Mouse (Mus musculus) layer of hippocampus, postnatal 25 days (tissue): ENCODE data around the gene Gstt2. TPM values are rescaled to one million over a fixed set of nuclear protein-coding genes. Genes with fewer than 3 reads are reported as not detected.

ENCODE experiments used
- DNase-seq, 2 experiments: peaks; one replicate each; pipeline ENCODE4 v3.0.0; 2022; ENCODE audit warnings: mixed read lengths in 2 of 2, low spot score in 1 of 2; ENCODE audit errors: extremely low spot score in 1 of 2
- total RNA-seq, 2 experiments: library from RNA; stranded (reverse); gene quantifications; 2 replicates each; pipeline ENCODE4 v1.2.3; 2021

The Gstt2 gene
- total RNA-seq = 1 to 10 TPM; 2.2 to 4.5 TPM

DNA sequence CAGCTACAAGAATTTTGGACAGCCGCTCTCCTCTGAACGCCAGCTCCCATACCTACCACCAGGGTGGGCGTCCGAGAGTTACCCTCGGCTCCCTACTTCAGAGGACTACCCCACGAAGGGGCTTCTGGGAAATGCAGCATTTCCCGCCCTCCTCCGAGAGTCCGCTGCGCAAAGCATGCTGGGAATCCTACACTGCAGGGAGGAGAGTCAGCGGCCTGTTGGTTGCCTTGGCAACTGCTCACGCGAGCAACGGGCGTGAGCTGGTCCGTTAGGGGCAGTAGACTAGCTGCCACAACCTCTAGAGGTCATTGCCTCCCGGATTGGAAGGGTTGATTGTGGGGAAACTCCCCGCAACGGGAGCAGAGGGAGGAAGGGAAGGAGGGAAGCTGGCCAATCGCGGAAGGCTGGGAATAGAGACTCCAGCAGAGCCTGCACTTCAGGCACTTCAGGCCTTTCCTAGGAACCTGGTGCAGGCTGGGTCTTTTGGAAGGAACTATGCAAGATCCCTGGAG lies at the start of gene Gstt2:
Gene Gstt2 (minus strand): TSS at position 177 of the 512 bp plus-strand sequence.
- peak; percentile 81 to 88 for DNase-seq

DNA sequence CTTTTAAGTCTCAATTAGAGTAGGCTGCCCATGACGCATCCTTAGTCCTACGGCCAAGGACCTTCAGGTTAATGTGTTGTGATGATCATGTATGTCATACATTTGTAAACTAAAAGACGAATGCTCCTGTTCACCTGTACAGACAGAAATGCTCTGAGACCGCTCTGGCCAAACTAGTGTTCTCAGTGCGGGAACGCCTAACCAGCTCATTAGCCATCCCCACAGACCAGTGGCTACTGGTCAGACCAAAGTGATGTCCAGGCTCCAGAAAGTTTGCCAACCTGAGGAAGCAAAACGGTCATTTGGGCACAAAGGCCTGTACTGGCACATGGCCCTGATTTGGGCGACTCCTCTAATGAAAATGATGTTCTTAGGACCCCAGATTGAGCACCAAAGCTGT lies 47.5 kb upstream of the Gstt2 start:
- DNase-seq = no peak

DNA sequence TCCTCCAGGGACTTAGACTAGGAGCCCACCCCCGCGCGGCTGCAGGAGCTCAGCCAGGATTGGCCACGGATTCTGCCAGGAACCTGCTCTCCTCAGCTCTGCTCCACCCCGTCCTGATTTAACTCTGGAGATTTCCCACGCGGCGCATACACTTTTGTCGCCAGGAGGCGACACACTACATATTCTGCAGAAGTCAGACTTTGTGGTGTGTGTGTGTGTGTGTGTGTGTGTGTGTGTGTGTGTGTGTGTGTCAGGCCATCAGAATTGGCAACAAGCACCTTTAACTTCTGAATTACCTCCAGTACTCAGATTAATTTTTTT lies 46.0 kb upstream of the Gstt2 start:
- DNase-seq = peak; percentile 57 to 63

DNA sequence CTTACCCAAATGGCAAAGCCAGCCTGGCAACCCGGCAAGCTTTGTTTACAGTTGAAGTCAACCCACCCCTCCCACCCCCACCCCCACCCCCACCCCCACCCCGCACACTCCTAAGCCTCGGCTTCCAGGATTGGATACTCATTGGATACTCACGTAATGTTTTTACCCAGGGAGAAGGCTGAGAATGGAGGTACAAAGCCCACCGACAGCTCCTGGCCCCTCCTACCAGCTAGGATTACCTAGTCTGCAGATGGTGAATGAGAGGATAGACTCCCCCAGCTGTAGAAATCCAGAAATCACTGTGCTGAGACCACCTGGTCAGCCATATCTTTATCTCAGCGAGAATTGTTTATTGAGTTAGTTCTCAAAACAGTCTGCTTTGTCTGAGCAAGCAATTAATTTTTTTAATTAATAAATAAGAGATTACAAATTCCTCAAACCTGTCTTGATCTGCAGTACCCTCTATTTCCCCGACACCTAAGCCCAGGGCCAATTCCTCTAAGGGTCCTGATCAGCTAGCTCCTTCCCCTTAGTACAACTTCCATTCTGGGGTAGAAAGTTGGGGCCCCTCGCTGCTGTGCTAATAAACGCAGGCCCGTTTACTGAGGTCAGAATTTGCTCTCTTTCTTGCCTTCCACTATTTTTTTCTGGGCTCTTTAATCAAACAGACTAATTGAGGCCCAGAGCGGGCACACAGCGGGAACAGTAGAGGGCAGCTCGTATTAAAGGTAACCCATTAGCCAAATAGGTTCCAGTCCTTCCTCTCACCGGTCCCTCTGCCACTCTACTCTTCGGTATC lies 45.4 kb upstream of the Gstt2 start:
- DNase-seq = no peak

DNA sequence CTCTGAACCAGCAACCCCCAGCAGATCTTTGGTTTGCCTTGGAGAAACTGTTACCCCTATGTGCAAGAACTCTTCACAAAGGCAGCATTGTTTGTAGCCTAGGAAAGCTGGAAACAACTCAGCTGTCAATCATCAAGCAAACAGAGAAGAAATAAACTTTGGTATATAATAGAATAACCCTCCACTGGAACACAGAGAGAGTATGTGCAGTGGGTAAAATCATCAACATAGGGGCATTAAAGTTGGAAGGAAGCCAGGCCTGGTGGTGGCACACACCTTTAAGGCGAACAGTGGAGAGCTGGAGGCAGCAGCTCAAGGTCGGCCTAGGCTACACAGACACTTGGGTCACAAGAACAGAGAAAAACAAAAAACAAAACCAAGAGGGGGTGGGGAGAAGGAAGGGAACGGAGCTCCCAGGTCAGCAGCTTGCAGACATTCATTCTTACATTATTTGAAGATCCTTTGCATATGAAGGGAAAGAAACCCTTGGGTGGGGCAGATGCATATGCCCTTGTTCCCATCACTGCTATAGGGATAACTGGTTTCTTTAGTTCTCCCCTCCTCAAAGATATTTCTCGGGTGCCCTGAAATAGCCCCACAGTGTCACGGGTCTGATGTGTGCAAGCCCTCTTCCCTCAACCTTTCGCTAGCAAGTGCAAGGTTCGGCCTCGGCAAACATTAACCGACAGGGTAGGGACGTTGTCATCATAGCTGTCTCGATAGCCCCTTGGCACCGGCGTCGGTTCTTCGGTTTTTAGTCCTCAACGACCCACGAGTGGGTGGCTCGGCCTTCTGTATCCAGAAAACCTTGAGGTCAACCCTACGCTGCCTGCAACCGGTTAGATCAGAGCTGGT lies 44.6 kb upstream of the Gstt2 start:
- DNase-seq = no peak

DNA sequence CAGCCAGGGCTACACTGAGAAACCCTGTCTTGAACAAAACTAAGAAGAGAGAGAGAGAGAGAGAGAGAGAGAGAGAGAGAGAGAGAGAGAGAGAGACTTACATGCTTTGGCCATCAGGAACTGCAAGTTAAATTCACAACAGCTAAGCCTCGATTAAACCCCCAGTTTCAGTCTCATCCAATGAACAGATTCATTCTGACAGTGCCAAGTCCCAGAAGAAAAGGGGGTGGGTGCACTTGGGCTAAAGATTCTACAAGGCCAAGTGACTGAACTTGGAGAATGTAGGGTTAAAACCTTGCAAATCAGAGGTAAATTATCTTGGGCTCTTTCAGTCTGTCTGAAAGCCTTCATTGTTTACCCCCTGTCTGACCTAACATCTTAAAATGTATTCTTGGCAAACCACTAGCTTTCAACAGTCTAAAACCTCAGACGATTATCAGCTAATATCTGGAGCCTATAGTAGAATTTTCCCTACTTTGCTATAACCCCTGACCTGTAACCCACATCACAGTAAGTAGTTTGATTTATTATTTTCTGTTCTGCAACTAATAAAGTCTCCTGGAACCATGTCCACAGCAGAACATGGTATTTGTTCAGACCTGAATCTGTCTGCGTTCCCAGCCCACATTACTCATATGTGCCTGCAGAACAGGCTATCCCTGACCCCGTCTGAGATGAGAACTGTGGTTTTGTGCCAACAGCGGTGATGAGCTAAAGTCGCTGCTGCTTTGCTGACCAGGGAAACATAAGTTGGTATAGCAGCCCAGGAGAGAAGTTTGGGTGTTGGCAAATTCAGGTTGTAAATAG lies 43.8 kb upstream of the Gstt2 start:
- DNase-seq = no peak

DNA sequence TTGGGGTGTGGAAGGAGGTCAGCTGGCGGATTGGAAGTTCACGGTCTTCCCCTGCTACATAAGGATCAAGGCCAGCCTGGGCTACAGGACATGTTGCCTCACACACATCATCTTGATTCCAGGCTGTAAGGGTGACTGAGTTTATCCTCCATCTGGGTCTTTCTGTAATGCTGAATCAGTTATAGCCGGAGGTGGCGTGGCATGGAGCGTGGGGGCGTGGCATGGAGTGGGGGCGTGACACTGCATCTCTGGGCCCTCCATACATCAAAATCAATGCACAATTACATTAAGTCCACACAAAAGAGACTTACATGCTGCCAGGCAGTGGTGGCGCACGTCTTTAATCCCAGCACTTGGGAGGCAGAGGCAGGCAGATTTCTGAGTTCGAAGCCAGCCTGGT lies 43.1 kb upstream of the Gstt2 start:
- no peak for DNase-seq

DNA sequence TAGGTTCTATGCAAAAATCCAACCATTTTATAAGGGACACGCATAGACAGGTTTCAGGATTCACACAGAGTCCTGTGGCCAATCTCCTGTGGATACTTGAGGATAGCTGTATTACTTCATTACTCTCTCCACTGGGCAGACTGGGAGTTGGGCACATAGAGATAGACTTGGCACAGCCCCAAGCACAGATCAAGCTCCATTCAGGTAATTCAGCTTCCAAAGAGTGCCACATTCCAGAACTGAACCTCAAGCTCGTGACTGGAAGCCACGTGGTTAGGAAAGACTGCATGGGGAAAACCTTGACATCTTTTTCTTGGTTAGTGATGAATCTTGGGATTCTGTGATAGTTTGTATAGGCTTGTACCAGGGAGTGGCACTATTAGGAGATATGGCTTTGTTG lies 41.6 kb upstream of the Gstt2 start:
- DNase-seq = no peak

DNA sequence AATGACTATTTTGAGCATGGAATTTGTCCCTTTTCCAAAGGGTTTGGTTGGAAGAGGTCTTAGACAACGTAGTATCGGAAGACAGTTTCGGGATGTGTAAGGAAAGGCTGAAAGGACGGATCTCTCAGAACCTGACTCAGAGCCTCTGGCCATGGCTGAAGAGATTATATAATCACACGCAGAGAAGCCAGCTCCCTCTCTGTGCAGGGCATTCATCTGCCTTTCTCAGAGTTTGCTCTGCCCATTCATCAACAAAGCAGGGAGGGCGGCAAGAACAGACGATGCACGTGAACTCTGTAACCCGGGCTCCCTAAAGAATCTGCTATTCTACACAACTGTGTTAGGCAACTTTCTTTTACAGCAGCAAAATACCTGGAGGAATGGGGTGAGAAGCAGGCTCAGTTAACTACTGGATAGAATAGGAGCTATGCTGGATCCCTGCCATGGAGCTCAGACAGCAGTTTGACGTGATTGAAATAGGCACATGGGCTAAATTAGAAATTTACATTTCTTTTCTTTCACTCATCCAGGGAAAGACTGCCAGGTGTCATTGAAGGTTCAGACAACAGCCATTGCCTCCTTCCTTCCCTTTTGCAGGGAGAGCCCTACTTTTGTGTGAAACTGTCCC lies 36.4 kb upstream of the Gstt2 start:
- DNase-seq = no peak

DNA sequence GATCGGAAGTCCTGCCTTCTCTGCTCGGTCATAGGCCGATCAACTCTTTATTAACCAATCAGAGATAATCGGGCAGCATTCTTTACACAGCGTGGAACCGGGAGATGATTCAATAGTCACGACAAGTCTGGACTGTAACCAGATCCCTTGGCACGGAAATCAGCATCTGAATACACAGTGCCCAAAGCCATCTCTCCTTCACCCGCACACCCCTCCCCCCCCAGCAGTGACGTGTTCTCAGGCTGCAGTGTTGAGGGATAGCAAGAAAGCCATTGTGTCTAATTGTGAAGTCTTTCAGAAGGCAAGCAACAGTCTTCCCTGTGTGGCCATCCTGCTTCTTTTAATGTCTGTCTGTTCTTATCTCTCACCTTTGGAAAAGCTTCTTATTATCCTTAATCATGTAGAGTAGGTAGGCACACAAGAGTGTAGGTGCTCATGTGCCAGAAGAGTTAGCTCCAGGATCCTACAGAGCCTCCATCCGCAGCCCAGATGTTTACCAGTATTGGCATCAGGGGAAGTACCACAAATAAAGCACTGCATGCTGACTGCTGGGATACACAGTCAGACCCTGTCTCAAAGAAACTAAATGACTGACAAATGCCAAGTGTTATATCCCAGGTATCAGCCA lies 35.8 kb upstream of the Gstt2 start:
- DNase-seq = peak; percentile 45 to 68

DNA sequence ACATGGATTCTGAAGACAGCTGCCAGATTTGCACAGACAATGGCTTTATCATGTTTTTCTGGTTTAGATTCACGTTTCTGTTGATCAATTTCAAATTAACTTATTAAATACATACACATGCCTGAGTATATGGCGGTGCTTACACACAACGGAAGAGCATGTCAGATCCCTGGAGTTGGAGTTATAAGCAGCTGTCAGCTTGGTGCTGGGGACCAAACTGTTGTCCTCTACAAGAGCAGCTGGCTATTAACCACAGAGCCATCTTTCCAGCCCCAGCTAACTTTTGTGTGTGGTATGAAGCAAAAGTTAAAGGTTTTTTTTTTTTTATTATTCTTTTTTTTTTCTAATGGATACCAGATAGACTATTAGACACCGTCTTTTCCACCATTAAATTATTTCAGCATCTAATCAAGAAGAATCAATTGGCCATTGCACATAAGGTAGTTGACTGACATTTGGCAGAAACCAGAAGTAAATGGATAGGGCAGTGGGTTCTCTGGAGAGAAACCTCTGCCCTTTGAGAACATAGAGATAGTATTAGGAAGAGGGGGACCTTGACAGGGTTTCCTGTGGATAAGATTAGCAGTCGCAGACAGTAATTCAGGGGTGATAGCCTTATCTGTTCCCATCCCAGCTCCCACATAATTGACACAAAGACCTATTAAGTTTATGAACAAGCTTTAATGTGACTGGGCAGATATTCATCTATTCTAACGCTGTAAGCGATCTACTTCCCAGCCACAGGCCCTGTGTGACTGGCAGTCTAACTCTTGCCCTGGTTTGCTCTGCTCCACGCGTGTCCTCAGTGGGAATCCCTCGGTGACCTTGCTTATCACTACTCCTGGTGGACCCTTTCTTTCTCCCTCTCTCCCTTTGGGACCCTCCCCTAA lies 35.0 kb upstream of the Gstt2 start:
- no peak for DNase-seq

DNA sequence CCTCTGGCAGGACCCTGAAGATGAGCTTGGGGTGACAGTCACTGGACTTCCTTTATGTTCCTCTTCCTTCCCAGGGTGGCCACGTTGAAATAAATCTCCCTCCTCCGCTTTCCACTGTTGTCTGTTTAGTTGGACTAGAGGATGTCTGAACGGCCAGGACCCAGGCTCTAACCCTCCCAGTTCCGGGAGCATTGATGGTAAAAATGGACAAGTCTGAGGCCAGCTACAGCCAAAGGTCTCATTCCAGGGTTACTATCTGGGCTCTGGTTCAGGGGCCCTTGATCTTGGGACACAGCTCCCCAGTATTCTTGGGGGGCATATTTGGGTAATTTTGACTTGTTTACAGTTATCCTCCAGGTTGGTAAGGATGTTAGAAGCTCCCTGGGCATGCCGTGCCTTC lies 24.4 kb upstream of the Gstt2 start:
- no peak for DNase-seq

DNA sequence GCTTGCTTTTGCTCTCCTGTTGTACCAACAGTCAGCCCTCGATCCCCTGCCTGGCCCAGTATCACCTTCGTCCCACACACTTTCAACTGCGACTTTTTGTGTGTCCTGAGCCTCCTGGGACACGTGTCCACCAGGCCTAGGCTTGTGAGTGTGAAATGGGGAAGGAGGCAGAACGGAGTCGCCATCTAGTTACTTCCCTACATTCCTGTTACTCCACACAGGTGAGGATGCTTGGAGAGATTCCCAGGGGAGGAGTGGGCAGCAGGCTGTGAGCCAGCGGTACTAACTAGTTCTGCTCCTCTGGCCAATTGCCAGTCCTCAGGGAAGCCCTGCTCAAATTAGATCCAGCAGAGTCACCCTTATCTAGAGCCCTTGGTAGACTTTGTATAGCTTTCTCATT lies 23.5 kb upstream of the Gstt2 start:
- no peak for DNase-seq

DNA sequence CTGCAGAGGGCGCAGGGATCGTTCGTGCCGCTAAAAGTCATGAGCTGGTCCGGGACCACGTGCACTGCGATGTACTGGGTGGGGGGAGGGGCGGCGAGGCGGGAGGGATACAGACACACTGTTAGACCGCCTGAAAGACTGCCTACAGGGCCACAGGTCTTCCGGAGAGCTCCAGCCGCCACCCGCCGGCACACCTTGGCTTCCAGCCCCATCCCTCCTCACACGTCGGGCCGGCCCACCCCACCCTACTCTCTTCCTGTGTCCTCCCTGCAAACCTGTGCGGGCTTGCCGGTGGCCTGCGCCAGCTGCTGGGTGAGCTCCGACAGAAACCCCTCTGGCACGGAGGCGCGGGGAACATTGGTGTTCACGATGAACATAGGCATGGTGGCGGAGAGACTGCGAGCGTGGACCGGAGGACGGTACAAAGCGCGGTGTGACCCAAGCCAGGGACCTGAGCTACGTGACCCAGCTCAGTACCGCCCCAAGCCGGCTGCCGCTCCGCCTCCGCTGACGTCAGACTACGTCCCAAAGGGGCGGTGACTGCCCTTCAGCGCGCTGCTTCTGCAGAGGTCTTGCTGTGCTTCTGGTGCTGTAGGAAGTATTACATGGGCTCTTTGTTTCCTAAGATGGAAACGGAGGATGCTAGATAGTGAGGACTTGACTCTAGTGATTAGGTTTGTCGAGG lies 22.7 kb upstream of the Gstt2 start, which contains the start of gene Mif:
Gene Mif (minus strand): TSS at position 455 of the 685 bp plus-strand sequence.
- peak; percentile 74 to 78 for DNase-seq

DNA sequence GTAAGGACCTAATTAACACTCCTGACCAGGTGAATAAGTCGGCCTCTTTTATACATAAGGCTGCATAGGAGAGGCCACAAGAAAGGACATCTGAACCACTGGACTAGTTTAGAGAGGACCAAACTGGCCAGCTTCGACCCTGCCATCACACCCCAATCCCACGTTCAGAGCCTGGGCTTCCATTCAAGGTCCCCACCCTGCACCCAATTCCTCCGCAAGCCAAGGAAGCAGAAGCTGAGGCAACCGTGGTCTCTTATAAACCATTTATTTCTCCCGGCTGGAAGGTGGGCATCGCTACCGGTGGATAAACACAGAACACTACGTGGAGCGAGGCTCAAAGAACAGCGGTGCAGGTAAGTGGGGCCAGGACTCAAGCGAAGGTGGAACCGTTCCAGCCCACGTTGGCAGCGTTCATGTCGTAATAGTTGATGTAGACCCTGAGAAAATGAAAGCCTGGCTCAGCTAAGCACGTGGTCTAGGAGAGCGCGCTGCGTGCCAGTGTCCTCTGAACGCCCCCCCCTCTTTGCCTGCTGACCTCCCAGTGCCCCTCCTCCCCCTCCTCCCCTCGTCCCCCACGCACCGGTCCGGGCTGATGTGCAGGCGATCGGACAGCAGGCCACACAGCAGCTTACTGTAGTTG lies 22.0 kb upstream of the Gstt2 start:
- DNase-seq = no peak

DNA sequence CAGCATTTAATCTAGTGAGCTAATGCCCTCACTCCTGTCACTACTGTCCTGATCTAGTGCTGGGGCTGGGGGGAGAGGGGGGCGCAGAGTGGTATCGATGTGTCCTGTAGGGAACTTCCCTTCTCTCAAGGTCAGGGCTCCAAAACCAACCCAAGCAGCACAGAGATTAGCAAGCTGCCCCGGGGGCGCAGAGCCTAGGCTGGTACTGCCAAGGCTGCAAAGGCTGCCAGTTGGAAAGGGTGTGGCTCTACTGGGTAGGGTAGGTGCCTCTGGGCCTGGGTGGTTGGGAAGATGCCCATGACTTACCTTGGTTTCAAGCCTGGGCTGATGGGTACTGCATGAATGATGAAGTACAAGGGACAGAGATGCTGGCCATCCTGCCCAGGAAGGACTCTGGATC lies 20.4 kb upstream of the Gstt2 start:
- no peak for DNase-seq

DNA sequence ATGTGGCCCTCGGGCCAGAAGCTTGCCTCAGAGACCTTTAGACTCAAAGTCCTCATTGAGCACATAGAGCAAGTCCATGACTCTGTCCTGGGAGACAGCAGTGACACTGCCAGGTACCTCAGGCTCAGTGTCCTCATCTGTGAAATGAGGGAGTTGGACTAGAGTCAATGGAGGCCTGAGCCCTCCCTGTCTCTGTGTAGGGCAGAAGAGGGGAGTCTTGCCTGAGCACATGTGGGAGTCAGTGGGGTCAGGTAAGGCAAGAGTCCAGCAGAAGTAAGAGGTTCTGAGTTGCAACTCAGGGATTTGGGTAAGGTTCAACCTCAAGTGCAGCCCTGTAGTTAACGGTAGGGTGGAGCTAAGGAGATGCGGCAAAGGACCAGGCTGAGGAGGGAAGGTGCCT lies 19.8 kb upstream of the Gstt2 start:
- DNase-seq = no peak
